Mouse (Mus musculus): Measurements from ENCODE around the gene Akr1c19.

GRCm38 (mm10) chr13:4265047-4265446 is 36.5 kb downstream of the Akr1c19 start:
- TF ChIP-seq POLR2A (IDR thresholded peaks at IDR 0.05; ENCODE audit: low read depth, low read length): no peak
- TF ChIP-seq CTCF (conservative IDR thresholded peaks at IDR 0.05; ENCODE audit: insufficient read depth, insufficient read length, low read depth, low read length): no peak

All from kidney, adult 2 months (tissue).